Mouse (Mus musculus) left cerebral cortex, postnatal 10 days (tissue): Measurements from ENCODE around the gene Gm19426. TPM values are rescaled to one million over a fixed set of nuclear protein-coding genes. Genes with fewer than 3 reads are reported as not detected.
A peak's percentile ranks its signal among the peaks of the same experiment; 100 is the strongest.

Experiments used
- DNase-seq, 2 experiments: peaks; one replicate each; pipeline ENCODE4 v3.0.0; 2021 to 2022; ENCODE audit warnings: low spot score in 2 of 2, mixed read lengths in 1 of 2; ENCODE audit errors: extremely low spot score in 1 of 2
- intact Hi-C: fragments of 180-260 bp; cut with DNase I; formaldehyde crosslinking; loops from one replicate; pipeline ENCODE4 v1.15.1; 2025
- microRNA-seq: library from miRNA; unstranded; fragments of <30 nt; microRNA quantifications from one replicate; pipeline ENCODE4 v1.2.0, GENCODE M21; 2022
- total RNA-seq, 2 experiments: library from RNA; stranded (reverse); gene quantifications; 2 replicates each; pipeline ENCODE4 v1.2.3; 2021

The Gm19426 gene
- total RNA-seq, 2 experiments from 2014 or later = 3.0 to 3.6 TPM

DNA sequence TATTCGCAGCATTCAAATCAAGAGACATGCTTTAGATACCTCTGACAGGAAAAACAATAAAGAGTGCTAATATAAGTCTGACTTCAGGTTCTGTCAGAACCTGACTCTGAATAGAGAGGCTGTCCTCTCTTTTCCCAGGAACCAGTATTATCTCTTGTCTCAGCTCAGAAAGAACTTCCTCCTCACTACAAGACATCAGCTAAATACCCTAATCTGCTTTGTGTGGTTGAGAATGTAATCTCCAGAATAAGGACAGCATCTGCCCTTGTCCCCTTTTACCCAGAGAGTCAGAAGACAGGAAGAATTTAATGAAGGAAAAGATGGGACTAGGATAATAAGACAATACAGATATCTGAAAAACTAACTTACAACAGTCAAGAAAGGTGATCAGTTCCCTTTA is 40.0 kb downstream of the Gm19426 start:
- intact Hi-C loops = no loop called here
- DNase-seq = no peak

DNA sequence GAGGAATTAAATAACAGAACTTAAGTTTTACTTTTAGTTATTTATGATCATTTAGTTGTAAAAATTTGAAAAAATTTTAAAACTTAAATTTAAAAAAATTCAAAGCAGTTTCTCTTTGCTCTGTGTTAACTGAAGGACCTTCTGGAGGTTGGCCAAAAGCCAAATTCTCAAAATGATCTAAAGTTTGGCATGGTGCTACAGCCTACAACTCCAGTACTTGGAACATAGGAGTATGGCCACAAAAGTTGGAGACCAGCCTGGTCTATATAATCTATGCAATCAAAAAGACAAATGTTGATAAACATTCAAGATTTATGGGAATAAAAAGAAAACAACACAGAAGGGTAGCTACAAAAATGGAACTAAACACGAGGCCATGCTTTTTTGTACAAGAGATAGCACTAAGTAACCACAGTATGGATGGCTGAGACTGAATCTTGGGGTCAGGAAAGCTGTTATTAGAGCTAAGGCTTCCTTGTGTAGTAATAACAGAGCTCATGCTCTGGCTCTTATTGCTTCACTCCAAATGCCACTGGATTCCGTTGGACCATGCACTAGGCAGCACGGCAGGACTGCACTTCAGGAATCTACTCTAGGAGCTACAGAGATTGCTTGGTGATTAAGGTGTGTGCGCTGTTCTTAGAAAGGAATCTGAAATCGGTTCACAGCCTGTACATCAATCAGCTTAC is 48.3 kb downstream of the Gm19426 start:
- intact Hi-C loops = no loop called here
- no peak for DNase-seq

Small RNAs within 50 kb of the gene (microRNA-seq; reads per million reads assigned to microRNA genes)
- gene Mir130a = 4,657 reads per million, percentile 91 among the genes with 10 or more reads in this experiment

Other genes with a start within 250 kb of the Gm19426 start
- 10 to 100 TPM; 61.3 to 64.7 TPM for gene Ctnnd1, start 92.9 kb downstream of the Gm19426 start, total RNA-seq
- not detected for gene Btbd18, start 84.6 kb downstream of the Gm19426 start, total RNA-seq
- 10 to 100 TPM; 71.0 to 73.0 TPM for gene Selenoh, start 72.9 kb downstream of the Gm19426 start, total RNA-seq
- gene Gm28635, start 65.6 kb downstream of the Gm19426 start, total RNA-seq = 10 to 100 TPM in 1 of 2 experiments, 1 to 10 TPM in 1; 6.7 to 11.1 TPM
- 10 to 100 TPM; 36.1 to 36.8 TPM for gene Med19, start 65.3 kb downstream of the Gm19426 start, total RNA-seq
- 100 to 1,000 TPM; 183 to 192 TPM for gene Tmx2, start 64.5 kb downstream of the Gm19426 start, total RNA-seq
- 10 to 100 TPM; 37.0 to 38.4 TPM for gene Zdhhc5, start 28.5 kb downstream of the Gm19426 start, total RNA-seq
- 1 to 10 TPM; 8.0 to 8.3 TPM for gene Clp1, start 16.3 kb downstream of the Gm19426 start, total RNA-seq
- gene Ypel4, start 9.6 kb downstream of the Gm19426 start, total RNA-seq = 10 to 100 TPM; 21.9 to 23.2 TPM
- 1 to 10 TPM; 4.7 to 6.9 TPM for gene Serping1, start 31.8 kb upstream of the Gm19426 start, total RNA-seq
- gene Ube2l6, start 55.2 kb upstream of the Gm19426 start, total RNA-seq = 1 to 10 TPM; 6.5 to 6.8 TPM
- not detected for gene Smtnl1, start 79.0 kb upstream of the Gm19426 start, total RNA-seq
- 10 to 100 TPM; 62.8 to 66.7 TPM for gene Timm10, start 83.3 kb upstream of the Gm19426 start, total RNA-seq
- under 1 TPM; 0.34 to 0.43 TPM for gene Slc43a1, start 95.2 kb upstream of the Gm19426 start, total RNA-seq
- gene Rtn4rl2, start 143.1 kb upstream of the Gm19426 start, total RNA-seq = 10 to 100 TPM; 82.1 to 83.8 TPM
- 1 to 10 TPM; 1.8 to 2.0 TPM for gene Slc43a3, start 192.9 kb upstream of the Gm19426 start, total RNA-seq
- gene Prg2, start 236.8 kb upstream of the Gm19426 start, total RNA-seq = not detected
- not detected for gene Prg3, start 244.6 kb upstream of the Gm19426 start, total RNA-seq